Mouse (Mus musculus) cortical plate, adult 2 months (tissue): ENCODE results near the gene Hist2h2ac.
A peak's percentile ranks its signal among the peaks of the same experiment; 100 is the strongest.
"Not testable (repeated sequence)": the region's sequence is repeated elsewhere in the genome, so short reads cannot be mapped to it uniquely, and the experiment has no call there.

Source experiments
- CTCF ChIP-seq: fragments of 200-500 bp; IDR thresholded peaks from 2 replicates; pipeline ENCODE4 v1.5.1; 2011; ENCODE audit warnings: mild to moderate bottlenecking, control low read depth, low read length; ENCODE audit not compliant: insufficient read depth; ENCODE audit errors: extremely low read depth
- POLR2A ChIP-seq: fragments of 200-500 bp; IDR thresholded peaks from 2 replicates; pipeline ENCODE4 v1.6.1; 2011; ENCODE audit warnings: mild to moderate bottlenecking, low read length, control low read depth; ENCODE audit not compliant: insufficient read depth; ENCODE audit errors: extremely low read depth

DNA sequence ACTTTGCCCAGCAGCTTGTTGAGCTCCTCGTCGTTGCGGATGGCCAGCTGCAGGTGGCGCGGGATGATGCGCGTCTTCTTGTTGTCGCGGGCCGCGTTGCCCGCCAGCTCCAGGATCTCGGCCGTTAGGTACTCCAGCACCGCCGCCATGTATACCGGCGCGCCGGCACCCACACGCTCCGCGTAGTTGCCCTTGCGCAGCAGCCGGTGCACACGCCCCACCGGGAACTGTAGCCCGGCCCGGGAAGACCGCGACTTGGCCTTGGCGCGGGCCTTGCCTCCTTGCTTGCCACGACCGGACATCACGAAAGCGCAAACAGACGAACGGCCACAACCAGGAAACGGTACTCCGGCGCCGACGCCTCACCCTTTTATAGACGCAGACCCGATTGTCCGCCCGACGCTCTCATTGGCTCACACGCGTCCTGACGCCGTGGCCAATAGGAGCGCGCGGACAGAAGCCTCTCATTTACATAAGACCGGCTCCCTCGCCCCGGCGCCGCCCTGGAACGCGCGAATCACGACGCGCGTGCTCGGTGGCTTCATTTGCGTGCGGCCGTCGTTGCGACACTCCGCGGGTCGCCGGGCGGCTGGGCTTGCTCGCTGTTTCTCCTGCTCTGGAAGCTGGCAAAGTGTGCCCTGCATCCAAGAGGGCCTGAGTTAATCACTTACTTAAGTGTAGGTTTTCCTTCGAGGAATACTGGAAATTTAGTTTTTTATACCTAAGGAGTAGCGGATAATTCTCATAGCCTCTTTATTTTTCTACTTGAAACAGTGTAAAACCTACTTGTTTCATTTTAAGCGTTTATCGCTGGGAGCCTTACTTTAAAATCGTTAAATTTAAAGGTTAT lies 19.5 kb upstream of the Hist2h2ac start, which contains the start of gene Hist2h2aa2:
- not testable (repeated sequence) for TF ChIP-seq CTCF
- peak; percentile 51; the same call in 1 of the 2 replicates for TF ChIP-seq POLR2A
